Mouse (Mus musculus): Measurements from ENCODE around the gene Tmem179b.

Gene Tmem179b

DNA sequence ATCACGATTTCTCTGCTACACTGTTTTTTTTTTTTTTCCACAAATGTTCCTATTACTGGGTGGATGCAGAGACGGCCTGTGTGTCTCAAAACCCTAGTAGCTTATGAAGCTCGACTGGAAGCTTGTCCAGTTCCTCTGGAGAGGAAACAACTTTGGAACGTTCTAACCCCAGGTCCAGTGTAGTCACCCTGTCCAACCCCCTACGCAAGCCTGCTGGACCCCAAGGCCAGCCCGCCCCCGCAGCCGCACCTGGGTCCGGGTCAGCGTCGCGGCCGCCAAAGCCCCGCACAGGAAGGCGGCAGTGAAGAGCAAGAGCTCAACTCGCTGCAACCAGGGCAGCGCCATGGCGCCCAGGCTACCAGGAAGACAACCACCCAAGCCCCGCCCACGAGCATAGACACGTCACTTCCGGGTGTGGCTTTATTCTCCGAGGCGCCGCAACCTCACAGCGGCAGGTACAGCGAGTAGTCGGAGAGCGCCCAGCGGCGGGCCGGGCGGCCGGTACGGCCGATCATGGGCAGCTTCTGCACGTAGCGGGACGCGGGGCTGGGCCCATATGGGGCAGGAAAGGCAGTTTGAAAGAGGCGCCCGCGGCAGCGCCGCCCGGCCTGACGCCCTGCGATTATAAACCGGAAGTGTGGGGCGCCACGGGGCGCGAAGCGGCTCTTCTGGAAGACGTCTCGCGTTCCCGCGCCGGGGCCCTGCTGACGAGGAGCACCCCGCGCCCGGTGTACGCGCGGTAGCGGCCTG, at the start of gene Tmem179b:
TSS of gene Tmem179b (minus strand) at position 382 of the 750 bp plus-strand sequence.
- peak; percentile 99 for DNase-seq (ENCODE audit: low spot score in 2 of 2)

DNA sequence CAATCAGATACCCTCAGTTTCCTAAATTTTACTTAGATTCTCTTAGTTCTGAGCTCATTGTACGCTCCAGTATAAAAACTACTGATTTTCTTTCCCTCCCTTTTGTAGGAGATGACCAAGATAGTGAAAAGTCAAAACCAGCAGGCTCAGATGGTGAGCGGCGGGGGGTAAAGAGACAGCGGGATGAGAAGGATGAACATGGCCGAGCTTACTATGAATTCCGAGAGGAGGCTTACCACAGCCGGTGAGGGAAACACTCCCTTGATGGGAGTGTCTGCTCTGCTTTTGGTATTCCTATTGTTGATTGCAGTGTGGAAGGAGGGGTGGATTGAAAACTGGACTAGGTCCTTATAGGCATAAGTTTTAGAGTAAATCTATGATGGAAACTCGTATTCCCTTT, 48.4 kb upstream of the Tmem179b start:
- DNase-seq (ENCODE audit: low spot score in 2 of 2) = no peak

DNA sequence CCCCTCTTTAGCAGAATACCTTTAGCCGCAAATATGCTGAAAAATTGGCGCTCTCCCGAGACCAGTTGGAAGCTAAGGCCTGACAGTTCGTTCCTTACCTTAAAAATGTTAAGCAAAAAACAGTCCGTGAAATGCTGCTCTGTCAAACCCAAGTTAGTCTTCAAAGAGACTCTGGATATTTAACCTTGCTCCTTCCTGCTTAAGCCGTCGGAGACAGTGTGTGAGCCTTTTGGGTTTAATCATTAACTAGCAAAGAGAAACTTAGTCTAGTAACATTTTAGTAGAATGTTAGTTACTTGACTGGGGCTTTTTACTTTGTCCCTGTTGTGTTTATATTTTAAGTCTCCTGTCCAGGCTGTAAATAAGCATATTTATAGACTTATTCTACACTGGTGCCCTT, 46.9 kb upstream of the Tmem179b start:
- no peak for DNase-seq (ENCODE audit: low spot score in 2 of 2)

DNA sequence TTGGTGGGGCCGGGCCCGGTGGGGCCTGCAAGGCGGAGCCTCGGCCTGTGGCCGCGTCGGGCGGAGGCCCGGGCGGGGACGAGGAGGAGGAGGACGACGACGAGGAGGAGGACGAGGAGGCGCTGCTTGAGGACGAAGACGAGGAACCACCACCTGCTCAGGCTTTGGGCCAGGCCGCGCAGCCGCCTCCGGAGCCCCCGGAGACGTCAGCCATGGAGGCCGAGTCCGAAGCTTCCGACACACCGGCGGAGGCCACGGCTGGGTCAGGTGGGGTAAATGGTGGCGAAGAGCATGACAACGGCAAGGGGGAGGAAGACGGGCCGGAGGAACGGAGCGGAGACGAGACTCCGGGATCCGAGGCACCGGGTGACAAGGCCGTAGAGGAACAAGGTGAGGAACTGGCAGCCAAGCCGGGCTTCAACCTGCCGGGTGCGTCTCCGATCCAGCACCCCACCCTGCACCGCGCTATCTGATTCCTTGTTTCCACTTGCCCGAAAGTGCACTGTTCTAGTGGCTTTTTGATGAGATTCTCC, 46.2 kb upstream of the Tmem179b start:
- peak in 1 of 2 experiments; percentile 72 for DNase-seq (ENCODE audit: low spot score in 2 of 2)

DNA sequence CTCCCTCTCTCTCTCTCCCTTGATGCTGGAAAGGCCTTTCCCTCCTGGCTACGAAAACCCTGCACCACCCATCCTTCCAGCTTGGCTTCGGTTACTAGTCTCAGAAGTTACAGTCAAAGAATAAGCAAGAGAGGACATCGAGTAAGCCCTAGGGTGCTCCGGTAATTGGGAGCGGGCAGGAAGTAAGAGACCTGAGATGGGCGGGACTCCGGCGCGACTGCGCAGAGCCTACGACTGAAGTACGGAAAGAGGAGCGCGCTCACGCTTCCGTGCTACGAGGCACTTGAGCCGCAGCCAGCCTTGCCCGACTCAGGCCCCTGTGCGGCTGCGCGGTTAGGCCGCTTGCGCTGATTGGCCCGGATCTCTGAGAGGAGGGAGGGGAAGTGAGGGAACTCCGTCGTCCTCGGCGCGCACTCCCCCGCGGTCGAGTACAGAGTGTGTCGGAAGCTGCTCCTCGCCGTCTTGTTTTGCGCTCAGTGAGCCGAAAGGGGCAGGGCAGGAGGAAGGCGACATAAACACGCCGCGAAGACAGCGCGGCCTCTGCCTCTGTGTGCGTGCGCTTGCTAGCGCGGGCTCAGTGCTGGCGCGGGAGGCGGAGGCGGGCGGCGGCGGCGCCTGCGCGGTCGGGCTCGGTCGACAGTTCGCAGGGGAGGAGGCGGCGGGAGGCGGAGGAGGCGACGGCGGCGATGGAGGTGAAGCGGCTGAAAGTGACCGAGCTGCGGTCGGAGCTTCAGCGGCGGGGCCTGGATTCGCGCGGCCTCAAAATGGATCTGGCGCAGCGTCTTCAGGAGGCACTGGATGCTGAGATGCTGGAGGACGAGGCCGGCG, 45.5 kb upstream of the Tmem179b start, which contains the start of gene Hnrnpul2:
TSS of gene Hnrnpul2 (plus strand) at position 415 of the 828 bp plus-strand sequence.
- peak; percentile 94 to 97 for DNase-seq (ENCODE audit: low spot score in 2 of 2)

DNA sequence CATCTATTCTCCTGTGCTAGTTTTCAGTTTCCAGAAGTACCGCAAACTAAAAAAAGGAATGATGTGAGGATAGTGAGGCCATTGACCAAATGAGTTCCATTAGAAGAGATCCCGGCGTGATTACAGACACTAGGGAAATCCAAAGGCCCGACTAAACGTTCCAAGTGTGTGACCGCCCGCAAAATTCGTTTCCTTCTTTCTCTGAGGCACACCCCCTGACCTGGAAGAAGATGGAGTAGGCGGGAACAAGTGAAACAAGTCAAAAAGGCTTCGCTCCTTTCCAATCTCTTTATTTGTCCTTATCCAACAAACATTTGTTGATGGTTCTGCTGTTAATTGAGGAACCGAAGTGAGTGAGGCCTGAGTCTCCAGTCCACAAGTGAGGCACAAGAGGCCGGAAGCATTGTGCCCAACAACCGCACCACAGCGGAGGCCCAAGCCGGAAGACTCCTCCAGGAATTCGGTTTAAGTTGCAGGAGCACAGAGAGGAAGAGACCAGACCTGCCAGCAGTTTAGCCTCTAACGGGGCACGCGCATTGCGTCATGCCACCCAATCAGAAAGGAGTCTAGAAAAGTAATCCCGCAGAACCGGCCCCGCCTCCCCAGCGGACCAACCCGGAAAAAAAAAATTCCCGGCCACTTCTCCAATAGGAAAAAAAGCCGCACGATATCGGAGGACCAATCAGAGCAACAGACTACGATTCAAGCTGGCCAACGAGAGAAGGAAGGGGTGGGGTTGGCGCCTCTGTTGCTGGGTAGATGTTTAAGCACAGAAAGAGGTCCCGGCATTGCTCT, 44.7 kb upstream of the Tmem179b start, which contains the start of gene Ttc9c:
TSS of gene Ttc9c (minus strand) at position 533 of the 795 bp plus-strand sequence.
- DNase-seq (ENCODE audit: low spot score in 2 of 2) = peak; percentile 86 to 93

DNA sequence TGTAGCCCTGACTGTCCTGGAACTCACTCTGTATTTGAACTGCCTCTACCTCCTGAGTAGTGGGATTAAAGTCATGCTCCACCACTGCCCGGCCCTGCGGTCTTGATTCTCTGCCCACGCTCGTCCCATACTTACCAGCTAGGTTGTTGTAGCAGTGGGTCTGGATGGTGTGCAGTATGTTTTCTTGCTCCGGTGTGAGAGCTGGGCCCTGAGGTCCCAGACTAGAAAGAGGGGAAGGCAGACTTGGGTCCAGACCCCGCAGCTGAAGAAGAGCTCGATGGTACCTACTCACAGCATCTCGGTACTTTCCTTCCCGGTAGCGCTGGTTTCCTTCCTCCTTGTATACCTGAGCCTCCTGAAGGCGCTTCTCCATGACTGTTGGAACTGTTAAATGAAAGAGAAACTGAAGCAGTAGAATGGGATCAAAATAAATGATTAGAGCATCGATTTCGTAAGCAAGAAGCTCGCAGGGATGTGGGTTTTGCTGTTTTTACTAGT, 44.1 kb upstream of the Tmem179b start:
- peak; percentile 26 to 41 for DNase-seq (ENCODE audit: low spot score in 2 of 2)

DNA sequence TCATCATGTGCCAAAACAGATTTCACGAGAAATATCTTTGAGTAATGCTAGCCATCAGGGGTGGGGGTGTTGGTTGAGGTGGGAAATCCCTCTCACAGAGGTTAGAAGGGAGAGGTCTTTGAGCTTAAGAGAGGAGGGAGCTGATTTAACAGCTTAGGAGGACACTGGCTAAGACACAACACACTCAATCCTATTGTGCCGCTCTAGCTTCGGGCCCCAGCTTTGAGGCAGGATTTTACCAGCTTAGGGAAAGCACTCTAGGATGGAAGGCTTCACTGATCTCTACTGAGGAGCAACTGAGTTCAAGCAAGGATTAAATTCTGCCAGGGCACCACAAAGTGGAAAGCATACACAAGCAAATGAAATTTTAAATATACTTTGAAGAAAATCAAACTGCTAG, 42.7 kb upstream of the Tmem179b start:
- DNase-seq (ENCODE audit: low spot score in 2 of 2) = no peak

DNA sequence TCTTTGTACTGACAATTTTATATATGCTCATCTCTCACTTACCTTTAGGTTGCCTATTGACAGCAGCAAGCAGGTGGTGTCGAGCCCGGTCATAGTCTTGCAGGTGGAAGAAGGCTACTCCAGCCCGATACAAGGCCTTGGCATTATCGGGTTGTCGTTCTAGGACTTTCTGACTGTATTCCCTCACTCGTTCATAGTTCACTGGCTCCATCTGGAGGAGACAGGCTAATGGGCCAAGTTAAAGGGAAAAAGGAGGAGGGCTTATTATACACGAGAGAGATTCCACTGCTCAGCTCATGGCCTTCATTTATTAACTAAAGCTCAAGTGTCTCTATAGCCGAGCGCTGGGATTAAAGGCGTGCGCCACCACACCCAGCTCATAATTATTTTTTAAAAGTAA, 41.5 kb upstream of the Tmem179b start:
- DNase-seq (ENCODE audit: low spot score in 2 of 2) = no peak

DNA sequence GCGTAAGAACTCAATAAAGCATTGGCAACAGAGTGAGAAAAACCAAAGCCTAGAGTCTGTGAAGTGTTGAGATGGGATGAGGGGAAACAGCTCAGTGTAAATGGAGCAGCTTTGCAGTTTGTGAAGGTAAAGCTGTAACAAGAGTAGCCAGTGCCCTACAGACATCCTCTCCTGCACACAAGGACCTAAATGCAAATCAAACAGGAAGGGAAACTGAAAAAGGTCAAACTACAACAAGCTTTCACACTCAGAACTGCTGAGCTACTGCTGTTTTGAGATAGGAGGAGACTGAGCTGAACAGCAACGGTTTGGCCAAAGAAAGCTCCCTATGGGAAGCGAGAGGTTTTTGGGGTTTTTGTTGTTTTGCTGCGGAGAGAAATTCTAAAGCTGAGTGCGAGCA, 32.5 kb upstream of the Tmem179b start:
- DNase-seq (ENCODE audit: low spot score in 2 of 2) = no peak

DNA sequence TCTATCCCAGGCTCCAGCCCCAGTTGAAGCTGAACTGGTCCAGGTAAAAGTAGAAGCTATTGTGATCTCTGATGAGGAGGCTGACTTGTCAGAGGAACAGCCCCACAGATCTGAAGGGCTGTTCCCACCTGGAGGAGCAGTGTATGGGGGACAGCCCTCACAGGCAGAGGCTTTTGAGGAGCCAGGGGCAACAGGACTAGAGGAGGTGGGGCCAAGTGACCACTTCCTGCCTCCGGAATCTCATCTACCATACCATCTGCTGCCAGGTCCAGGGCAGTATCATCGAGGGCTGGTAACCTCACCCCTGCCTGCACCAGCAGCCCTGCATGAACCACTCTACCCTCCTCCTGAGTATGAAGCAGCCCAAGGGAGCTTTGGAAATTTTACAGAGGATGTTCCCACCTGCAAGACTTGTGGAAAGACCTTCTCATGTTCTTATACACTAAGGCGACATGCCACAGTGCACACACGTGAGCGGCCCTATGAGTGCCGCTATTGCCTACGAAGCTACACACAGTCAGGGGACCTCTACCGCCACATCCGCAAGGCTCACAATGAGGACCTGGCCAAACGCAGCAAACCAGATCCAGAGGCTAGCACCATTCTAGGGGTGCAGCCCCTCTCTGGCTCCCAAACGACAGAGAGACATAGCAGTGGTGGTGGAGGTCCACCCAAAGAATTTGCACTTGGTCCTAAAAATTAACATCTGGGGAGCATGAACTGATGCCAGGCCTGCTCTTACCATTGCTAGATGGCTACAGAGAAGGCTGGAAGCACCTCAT, 29.8 kb upstream of the Tmem179b start:
- DNase-seq (ENCODE audit: low spot score in 2 of 2) = no peak

DNA sequence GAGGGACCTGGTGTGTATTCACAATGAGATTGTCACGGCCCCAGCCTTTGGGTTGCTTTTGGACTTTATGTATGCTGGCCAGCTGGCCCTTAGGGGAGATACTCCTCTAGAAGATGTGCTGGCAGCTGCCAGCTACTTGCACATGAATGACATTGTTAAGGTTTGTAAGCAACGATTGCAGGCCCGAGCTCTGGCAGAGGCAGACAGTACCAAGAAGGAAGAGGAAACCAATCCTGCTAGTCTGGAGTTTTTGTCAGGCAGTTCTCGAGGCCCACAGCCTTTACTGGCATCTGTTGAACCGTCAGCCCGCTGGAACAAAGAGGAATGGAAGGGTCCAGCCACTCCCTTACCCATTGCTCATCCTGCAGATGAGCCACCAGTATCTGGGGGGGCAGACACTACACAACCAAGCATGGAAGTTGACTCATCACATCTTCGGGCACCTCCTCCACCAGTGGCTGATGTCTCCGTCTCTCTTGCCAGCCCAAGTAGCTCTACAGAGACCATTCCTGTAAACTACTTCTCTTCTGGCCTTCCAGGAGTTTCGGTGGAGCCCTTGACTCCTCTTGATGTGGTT, 29.0 kb upstream of the Tmem179b start:
- no peak for DNase-seq (ENCODE audit: low spot score in 2 of 2)

DNA sequence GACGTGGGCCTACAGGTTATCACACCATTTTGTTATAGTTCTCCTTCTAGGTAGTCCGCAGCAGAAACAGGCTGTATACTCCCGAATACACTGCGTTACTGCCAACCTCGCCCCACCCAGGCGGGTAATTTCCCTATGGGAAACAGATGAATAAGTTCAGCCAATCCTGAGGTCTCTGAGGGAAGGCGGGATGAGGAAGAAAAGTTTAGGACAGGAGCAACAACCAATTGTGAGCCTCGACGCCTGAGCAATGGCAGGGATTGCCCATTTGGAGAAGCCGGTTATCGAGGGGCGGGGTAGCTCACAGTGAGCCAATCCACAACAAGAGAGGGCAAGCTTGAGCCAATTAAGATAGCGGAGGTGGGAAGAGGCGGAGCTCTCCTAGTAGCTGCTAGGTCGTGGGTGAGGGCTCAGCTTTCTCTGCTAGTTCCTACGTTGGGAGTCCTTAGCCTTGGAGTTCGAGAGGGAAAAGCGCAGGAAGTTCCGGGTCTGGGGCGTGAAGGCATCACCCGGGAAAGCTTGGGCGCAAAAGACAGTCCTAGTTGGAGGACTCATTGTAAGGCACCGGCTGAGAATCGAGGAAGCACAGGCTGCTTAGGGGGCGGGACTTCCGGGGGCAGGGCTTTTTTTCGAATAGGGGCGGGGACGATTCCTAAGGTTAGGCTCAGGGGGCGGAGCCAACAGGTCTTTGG, 28.0 kb upstream of the Tmem179b start, which contains the start of gene Zbtb3:
TSS of gene Zbtb3 (plus strand) at position 426 of the 692 bp plus-strand sequence.
- peak; percentile 81 to 94 for DNase-seq (ENCODE audit: low spot score in 2 of 2)

DNA sequence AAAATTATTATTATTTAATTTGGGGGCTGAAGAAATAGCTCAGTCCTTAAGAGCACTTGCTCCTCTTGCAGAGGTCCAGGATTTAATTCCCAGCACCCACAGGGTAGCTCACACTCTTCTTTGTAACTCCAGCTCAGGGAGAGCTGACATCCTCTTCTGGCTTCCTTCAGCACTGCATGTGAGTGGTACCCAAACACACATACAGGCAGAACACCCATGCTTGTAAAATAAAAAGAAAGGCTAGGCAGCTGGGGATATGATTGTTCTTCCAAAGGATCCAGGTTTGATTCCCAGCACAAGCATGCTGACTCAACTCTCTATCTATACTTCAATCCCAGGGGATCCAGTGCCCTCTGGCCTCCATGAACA, 24.7 kb upstream of the Tmem179b start:
- DNase-seq (ENCODE audit: low spot score in 2 of 2) = no peak

DNA sequence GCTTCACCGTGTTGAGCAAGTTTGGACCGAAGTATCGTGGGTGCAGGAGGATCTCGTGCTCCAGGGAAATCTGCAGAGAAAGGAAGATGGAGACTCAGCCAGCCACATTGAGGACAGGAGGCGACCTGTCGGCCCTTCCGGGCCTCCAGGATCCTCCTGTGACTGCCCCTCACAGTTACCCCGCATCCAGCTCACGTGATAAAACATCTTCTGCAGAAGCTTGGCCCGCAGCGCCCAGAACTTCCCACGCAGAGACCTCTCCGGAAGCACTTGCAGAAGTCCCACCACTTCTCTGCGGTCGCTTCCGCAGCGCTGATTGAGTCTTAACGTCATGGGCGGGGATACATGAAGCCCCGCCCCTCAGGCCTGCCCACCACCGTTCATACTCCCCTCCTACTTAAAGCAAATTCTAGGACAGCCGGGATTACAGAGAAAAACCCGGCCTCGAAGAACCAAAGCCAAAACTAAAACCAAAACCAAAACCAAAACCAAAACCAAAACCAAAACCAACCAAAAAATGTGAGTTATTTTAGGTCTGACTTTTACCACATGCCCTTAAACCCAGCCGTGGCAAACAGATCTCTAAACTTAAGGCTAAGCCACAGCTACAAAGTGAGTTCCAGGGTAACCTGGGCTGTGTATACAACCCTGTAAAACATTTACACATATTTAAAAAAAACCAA, 24.1 kb upstream of the Tmem179b start, which contains the start of gene Polr2g:
TSS of gene Polr2g (minus strand) at position 314 of the 683 bp plus-strand sequence.
- peak; percentile 76 to 89 for DNase-seq (ENCODE audit: low spot score in 2 of 2)

DNA sequence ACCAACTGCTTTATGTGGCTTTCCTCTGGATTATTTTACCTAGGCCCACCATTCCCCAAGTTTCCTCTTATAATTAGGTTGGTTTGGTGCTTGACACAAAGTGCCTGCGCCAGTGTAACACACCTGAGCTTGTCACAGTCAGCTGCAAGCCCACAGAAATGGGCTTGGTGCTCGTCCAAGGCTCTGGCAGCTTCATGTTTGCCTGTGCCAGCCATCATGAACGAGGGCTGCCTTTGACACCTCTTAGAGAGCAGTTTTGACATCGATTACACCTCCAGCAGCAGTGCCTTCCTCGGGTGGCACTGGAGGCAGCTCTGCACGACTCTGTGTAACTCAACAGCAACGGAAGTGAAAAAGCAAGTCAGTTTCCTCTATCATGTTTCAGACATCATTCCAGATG, 15.9 kb upstream of the Tmem179b start:
- no peak for DNase-seq (ENCODE audit: low spot score in 2 of 2)

DNA sequence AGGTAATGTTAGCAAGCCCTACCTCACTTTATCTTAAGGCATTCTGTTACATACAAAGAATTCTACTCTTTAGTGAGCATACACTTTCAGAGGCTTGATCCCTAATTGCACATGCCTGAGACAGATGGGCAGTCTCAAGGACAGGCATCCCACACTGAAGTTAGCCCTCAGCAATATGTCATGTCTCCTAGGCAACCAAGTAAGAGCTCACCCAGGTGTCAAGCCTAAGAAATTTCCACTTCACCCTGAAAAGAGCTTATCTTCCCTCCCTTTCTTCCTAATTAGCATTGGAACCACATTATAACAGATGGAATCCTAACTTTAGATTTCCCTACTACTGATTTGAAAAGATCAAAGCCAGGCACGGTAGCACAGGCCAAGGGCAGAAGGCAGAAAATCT, 14.9 kb upstream of the Tmem179b start:
- DNase-seq (ENCODE audit: low spot score in 2 of 2) = no peak

DNA sequence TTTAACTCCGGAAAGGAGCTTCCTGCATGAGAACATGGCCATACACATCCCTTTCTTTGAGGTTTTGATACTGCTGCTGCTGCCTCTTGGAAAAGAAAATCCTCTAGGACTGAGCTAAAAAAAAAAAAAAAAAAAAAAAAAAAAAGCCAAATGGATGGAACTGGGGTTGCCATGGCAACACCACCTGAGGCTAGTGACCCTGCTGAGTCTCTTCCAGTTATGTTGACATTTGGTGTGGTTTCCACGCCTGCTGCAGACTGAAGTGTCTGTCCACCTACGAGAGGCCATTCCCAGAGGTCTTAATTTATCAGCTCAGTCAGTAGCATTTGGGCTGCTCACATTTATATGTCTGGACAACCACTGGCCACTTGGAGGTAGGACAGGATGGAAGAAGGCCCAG, 14.3 kb upstream of the Tmem179b start:
- DNase-seq (ENCODE audit: low spot score in 2 of 2) = no peak
